Mouse (Mus musculus) hindbrain, embryonic 14.5 days (tissue): ENCODE data around the gene Acot7. TPM values are rescaled to one million over a fixed set of nuclear protein-coding genes. Genes with fewer than 3 reads are reported as not detected.

ENCODE experiments used
- ATAC-seq: fragments of 200-750 bp; cut with Nextera tagmentation; 2 replicates; pipeline ENCODE4 v1.8.0; 2017; ENCODE audit warnings: moderate number of reproducible peaks, mild to moderate bottlenecking, moderate TSS enrichment, moderate library complexity; ENCODE audit not compliant: low FRiP score
- DNase-seq: peaks from one replicate; pipeline ENCODE4 v3.0.0-alpha.2; 2015; ENCODE audit warnings: low spot score
- H3K27ac ChIP-seq: fragments of 300-500 bp; sonication (generic); 2 replicates; pipeline ENCODE4 v1.5.1; 2014; ENCODE audit warnings: mild to moderate bottlenecking, moderate library complexity
- H3K27me3 ChIP-seq: fragments of 300-500 bp; sonication (generic); 2 replicates; pipeline ENCODE4 v1.6.1; 2014; ENCODE audit warnings: mild to moderate bottlenecking, low read length, mixed read lengths; ENCODE audit not compliant: control insufficient read depth, insufficient read depth
- H3K36me3 ChIP-seq: fragments of 300-500 bp; sonication (generic); replicated peaks from 2 replicates; pipeline ENCODE4 v1.6.1; 2014; ENCODE audit not compliant: control insufficient read depth, insufficient read depth
- H3K4me1 ChIP-seq: fragments of 300-500 bp; sonication (generic); replicated peaks from 2 replicates; pipeline ENCODE4 v1.6.1; 2014; ENCODE audit warnings: antibody characterized with exemption, low read length, mixed read lengths; ENCODE audit not compliant: control insufficient read depth, insufficient read depth
- H3K4me2 ChIP-seq: fragments of 300-500 bp; sonication (generic); replicated peaks from 2 replicates; pipeline ENCODE4 v1.6.1; 2014; ENCODE audit warnings: mild to moderate bottlenecking, moderate library complexity
- H3K4me3 ChIP-seq: fragments of 300-500 bp; sonication (generic); replicated peaks from 2 replicates; pipeline ENCODE4 v1.5.1; 2014; ENCODE audit warnings: mild to moderate bottlenecking, low read length
- H3K9ac ChIP-seq: fragments of 300-500 bp; sonication (generic); 2 replicates; pipeline ENCODE4 v1.6.1; 2014
- H3K9me3 ChIP-seq: fragments of 300-500 bp; sonication (generic); 2 replicates; pipeline ENCODE4 v1.6.1; 2016; ENCODE audit warnings: low read length; ENCODE audit not compliant: control insufficient read depth
- WGBS: fragments of 180-500 bp; shearing (Covaris S2); extraction: QIAGEN DNeasy Blood & Tissue Kit; methylation state at CpG from one replicate; pipeline ENCODE4 v1.1.7; 2014; 5-methylcytosine and 5-hydroxymethylcytosine counted together
- polyA plus RNA-seq: library from polyadenylated mRNA; unstranded; fragments of >200 nt; fragmentation: Nextera tagmentation; extraction: Ambion mirVana; gene quantifications from 2 replicates; pipeline ENCODE4 v1.2.1, GENCODE M21; 2014

Acot7 gene
- polyA plus RNA-seq, 1 experiment from 2014 or later, result 352 TPM

DNA sequence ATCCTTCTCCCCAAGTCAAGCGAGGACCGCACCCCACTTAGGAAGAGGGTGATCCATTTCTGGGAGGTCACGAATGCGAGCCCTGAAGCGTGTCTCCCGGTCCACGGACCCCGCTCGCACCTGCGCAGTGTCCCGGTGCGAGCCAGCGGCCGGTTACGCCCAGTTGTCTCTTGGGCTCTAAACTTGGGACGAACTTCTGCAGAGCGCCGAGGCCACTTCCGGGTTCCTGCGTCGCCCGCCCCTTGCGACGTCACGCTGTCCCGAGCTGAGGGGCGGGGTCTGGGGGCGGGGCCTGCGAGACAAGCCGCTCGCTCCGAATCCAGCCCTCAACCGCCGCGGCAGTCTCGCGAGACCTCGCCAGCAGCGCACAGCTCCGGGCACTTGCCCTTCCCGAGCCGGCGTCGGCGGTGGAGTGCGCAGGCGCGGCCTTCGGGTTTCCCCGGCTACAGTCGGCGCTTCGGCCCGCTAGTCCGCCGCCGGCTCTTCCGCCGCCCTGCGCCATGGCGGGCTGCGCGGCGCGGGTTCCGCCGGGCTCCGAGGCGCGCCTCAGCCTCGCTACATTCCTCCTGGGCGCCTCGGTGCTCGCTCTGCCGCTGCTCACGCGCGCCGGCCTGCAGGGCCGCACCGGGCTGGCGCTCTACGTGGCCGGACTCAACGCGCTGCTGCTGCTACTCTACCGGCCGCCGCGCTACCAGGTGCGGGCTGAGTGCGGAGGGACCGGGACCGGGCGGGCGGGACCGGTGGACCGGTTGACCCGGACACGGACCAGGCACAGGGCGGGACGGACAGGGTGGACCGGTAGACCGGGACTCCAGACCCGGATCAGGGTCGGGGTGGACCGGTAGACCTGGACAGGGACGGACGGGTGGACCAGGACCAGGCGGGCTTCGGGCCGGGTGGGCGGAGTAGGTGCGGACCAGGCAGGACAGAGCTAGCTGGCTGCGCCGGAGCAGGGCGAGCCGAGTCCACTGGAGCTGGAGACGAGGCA lies 119.2 kb downstream of the Acot7 start, which contains the start of gene Icmt:
Icmt (plus strand) TSS at position 354 of the 988 bp plus-strand sequence.
- H3K27me3 ChIP-seq, result peaks cover 39% of the 10 kb centered on the region
- H3K4me2 ChIP-seq, result peak within 1 kb of the TSS; percentile 96
- H3K9ac ChIP-seq, result peak within 1 kb of the TSS; percentile 97
- ATAC-seq (peak; percentile 95), DNase-seq (peak; percentile 99)
- H3K27ac ChIP-seq, result peak within 1 kb of the TSS; percentile 80
- peaks cover 22% of the 10 kb centered on the region for H3K4me1 ChIP-seq
- peak within 1 kb of the TSS; percentile 96 for H3K4me3 ChIP-seq
- H3K36me3 ChIP-seq, result peaks cover 27% of the 10 kb centered on the region
- WGBS, result under 1% methylated on average over 110 of the region's 119 CpGs
- no peaks in the 10 kb centered on the region for H3K9me3 ChIP-seq

GRCm38 (mm10) chr4:152298836-152299235 lies 120.9 kb downstream of the Acot7 start:
- H3K4me1 ChIP-seq, result peaks cover 12% of the 10 kb centered on the region
- H3K9me3 ChIP-seq, result no peaks in the 10 kb centered on the region
- H3K27me3 ChIP-seq, result peaks cover 22% of the 10 kb centered on the region
- H3K9ac ChIP-seq, result 0 out of 2 replicates have a peak overlapping the region, but pooled peaks have one; percentile 4
- no peak overlapping the region for H3K27ac ChIP-seq
- DNase-seq (no peak), ATAC-seq (no peak)
- H3K4me3 ChIP-seq, result no peak overlapping the region
- H3K4me2 ChIP-seq, result no peak overlapping the region
- peaks cover 44% of the 10 kb centered on the region for H3K36me3 ChIP-seq
- 87% methylated on average over 14 of the region's 14 CpGs for WGBS

- ATAC-seq (no peak), DNase-seq (no peak)
- H3K4me3 ChIP-seq, result no peak overlapping the region
- H3K27me3 ChIP-seq, result peaks cover 7% of the 10 kb centered on the region
- peaks cover 12% of the 10 kb centered on the region for H3K4me1 ChIP-seq
- no peaks in the 10 kb centered on the region for H3K9me3 ChIP-seq
- no peak overlapping the region for H3K27ac ChIP-seq
- peaks cover 56% of the 10 kb centered on the region for H3K36me3 ChIP-seq
- WGBS, result 85% methylated on average over 8 of the region's 8 CpGs
- no peak overlapping the region for H3K9ac ChIP-seq
- H3K4me2 ChIP-seq, result no peak overlapping the region
Measured at GRCm38 (mm10) chr4:152300375-152300774, 122.4 kb downstream of the Acot7 start.

DNA sequence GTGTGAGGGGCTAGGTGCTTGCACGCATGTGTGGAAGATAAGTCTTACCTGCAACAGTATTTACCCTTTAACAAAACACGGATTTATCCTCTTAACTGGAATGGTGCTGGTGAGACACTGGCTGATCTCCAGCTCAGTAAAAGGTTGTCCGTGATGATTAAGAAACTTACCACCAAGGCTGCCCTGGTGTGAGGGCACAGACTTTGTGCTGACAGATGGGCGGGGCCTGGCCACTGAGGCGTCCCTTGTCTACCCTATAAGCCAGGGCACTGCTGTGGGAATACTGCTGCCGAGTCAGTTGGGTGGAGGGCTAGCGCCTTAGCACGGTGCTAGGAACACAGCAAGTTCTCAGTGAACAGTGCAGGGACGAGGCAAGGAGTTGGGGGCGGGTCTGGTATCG lies 124.1 kb downstream of the Acot7 start:
- no peaks in the 10 kb centered on the region for H3K9me3 ChIP-seq
- H3K27me3 ChIP-seq, result no peaks in the 10 kb centered on the region
- H3K27ac ChIP-seq, result no peak overlapping the region
- ATAC-seq (no peak), DNase-seq (no peak)
- H3K4me1 ChIP-seq, result peaks cover 12% of the 10 kb centered on the region
- no peak overlapping the region for H3K9ac ChIP-seq
- 64% methylated on average over 11 of the region's 11 CpGs for WGBS
- no peak overlapping the region for H3K4me2 ChIP-seq
- H3K36me3 ChIP-seq, result peaks cover 56% of the 10 kb centered on the region
- no peak overlapping the region for H3K4me3 ChIP-seq

- ATAC-seq (no peak), DNase-seq (no peak)
- Histone ChIP-seq H3K4me3 (no peak overlapping the region), H3K9ac (no peak overlapping the region), H3K27ac (no peak overlapping the region), H3K9me3 (no peaks in the 10 kb centered on the region), H3K36me3 (peaks cover 56% of the 10 kb centered on the region), H3K27me3 (no peaks in the 10 kb centered on the region), H3K4me2 (no peak overlapping the region), H3K4me1 (peaks cover 7% of the 10 kb centered on the region)
- WGBS, result 94% methylated on average over 10 of the region's 10 CpGs
Measured at GRCm38 (mm10) chr4:152303172-152303571, 125.2 kb downstream of the Acot7 start.

GRCm38 (mm10) chr4:152304685-152305084 lies 126.8 kb downstream of the Acot7 start:
- DNase-seq, result peak; percentile 47
- H3K36me3 ChIP-seq, result peaks cover 61% of the 10 kb centered on the region
- WGBS, result 85% methylated on average over 6 of the region's 6 CpGs

DNA sequence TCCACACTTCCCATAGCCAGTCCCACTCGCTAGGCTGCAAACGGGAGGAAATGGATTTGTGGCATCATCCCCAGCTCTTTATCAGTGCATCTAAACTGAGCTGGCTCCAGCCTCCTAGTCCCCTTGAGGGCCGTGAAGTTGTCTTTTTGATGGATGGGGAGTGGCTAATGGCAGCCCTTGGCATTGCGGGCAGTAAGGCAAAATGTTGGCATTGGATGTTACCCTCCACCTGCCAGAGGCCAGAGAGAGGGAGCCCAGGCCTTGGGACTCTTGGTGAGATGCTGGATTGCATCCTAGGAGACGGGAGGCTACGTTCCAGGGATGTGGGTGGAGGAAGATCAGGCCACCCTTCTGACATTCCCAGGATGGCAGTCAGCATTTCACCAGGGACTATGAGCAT lies 128.1 kb downstream of the Acot7 start:
- H3K4me3 ChIP-seq, result no peak overlapping the region
- no peak overlapping the region for H3K9ac ChIP-seq
- H3K36me3 ChIP-seq, result peaks cover 49% of the 10 kb centered on the region
- DNase-seq (no peak), ATAC-seq (no peak)
- H3K27me3 ChIP-seq, result peaks cover 14% of the 10 kb centered on the region
- 63% methylated on average over 6 of the region's 6 CpGs for WGBS
- no peak overlapping the region for H3K4me2 ChIP-seq
- no peaks in the 10 kb centered on the region for H3K9me3 ChIP-seq
- H3K4me1 ChIP-seq, result 0 out of 2 replicates have a peak, but pooled peaks cover 4% of the 10 kb centered on the region
- no peak overlapping the region for H3K27ac ChIP-seq

More at GRCm38 (mm10) chr4:152304685-152305084, 126.8 kb downstream of the Acot7 start:
- 0 out of 2 replicates have a peak, but pooled peaks cover under 1% of the 10 kb centered on the region for H3K27me3 ChIP-seq
- H3K4me3 ChIP-seq, result no peak overlapping the region
- H3K9me3 ChIP-seq, result no peaks in the 10 kb centered on the region
- H3K9ac ChIP-seq, result no peak overlapping the region
- H3K4me1 ChIP-seq, result 0 out of 2 replicates have a peak, but pooled peaks cover 4% of the 10 kb centered on the region
- no peak overlapping the region for H3K27ac ChIP-seq
- no peak overlapping the region for H3K4me2 ChIP-seq
- no peak for ATAC-seq

DNA sequence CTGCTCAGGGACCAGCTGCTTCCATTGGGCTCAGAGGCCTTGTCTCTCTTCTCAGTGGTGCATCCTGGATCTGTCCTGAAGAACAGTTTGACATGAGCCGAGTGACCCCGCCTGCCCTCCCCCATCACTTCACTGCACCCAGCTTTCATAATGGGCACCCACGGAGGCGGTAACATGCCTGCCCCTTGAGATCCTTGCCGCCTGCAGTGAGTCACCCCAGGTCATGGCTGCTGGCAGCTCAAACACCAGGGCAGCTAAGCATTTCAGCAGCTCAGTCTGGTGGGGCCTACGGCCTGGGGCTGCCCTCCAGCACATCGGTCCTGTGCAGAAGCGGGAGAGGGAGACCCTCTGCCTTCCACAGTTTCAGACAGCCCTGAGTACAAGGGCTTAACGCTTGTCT lies 129.6 kb downstream of the Acot7 start:
- no peak overlapping the region for H3K4me3 ChIP-seq
- DNase-seq (no peak), ATAC-seq (no peak)
- 0 out of 2 replicates have a peak, but pooled peaks cover 7% of the 10 kb centered on the region for H3K4me1 ChIP-seq
- H3K36me3 ChIP-seq, result peaks cover 33% of the 10 kb centered on the region
- H3K4me2 ChIP-seq, result no peak overlapping the region
- no peak overlapping the region for H3K27ac ChIP-seq
- WGBS, result 80% methylated on average over 9 of the region's 9 CpGs
- H3K9ac ChIP-seq, result no peak overlapping the region
- peaks cover 29% of the 10 kb centered on the region for H3K27me3 ChIP-seq
- no peaks in the 10 kb centered on the region for H3K9me3 ChIP-seq

GRCm38 (mm10) chr4:152312186-152312585 lies 134.3 kb downstream of the Acot7 start:
- H3K4me2 ChIP-seq, result peak overlapping the region; percentile 71

More at GRCm38 (mm10) chr4:152312186-152312585, 134.3 kb downstream of the Acot7 start:
- Histone ChIP-seq H3K27me3 (peaks cover 76% of the 10 kb centered on the region), H3K4me3 (peak overlapping the region; percentile 3; the same call in 1 of the 2 replicates), H3K9ac (no peak overlapping the region), H3K36me3 (peaks cover 8% of the 10 kb centered on the region; the same call in 1 of the 2 replicates), H3K27ac (no peak overlapping the region), H3K9me3 (no peaks in the 10 kb centered on the region), H3K4me1 (peaks cover 21% of the 10 kb centered on the region; the same call in 1 of the 2 replicates)
- ATAC-seq (no peak), DNase-seq (no peak)
- 5% methylated on average over 14 of the region's 14 CpGs for WGBS
